Mouse (Mus musculus) brain, embryonic 14.5 days (tissue): ENCODE measurements at regions not wholly inside any gene's neighbourhood (a gene's known extent, or its start where the extent isn't known, plus 50 kb on each side); places are given as distances from the start of the nearest gene placed in this dataset.

Source experiments
- CTCF ChIP-seq: fragments of 200-500 bp; IDR thresholded peaks from 2 replicates; pipeline ENCODE4 v1.5.1; 2012; ENCODE audit warnings: inconsistent platforms, mild to moderate bottlenecking, moderate library complexity, borderline replicate concordance; ENCODE audit not compliant: insufficient read depth, insufficient read length; ENCODE audit errors: extremely low read depth
- POLR2A ChIP-seq: fragments of 200-500 bp; IDR thresholded peaks from 2 replicates; pipeline ENCODE4 v1.6.1; 2012; ENCODE audit warnings: mild to moderate bottlenecking, inconsistent platforms, borderline replicate concordance; ENCODE audit not compliant: poor library complexity, insufficient read depth, insufficient read length, severe bottlenecking; ENCODE audit errors: extremely low read depth

DNA sequence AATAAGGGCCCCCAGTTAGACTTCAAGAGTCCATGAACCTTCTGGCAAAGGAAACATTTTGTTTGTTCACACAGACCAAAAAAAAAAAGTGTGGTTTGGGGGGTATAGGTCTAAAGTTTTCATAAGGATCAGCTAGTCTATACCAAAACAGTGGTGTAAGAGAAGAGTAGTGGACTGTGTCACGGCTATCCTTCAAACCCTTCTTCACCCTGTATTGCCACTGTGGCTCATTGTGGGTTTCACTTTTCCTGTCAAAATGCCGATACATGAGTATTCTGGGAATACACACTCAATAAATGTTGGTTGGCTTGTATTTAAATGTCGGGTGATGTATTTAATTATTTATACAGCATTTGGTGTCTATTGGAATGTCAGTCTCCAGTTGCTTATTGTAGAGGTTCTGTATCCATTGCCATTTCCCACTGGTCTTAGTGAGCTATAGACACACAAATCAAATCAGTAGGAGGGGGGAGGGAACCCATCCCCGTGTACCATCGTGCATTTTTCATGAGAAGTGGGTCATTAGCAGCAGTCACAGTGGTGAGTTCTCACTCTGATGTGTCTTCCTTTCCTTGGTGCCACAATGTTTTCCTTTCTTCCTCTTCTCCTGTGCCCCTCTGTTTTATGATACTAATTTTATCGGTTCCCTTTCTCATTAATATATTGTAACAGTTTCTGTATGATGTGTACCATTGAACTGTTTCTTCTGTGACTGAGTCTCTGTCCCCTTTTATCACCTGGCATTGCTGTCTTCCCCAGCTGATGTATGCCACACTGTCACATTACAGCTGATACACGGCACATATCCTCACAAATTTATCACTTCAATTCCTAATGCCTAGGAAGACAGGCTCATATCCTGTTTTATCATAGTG lies 187.8 kb upstream of the Tsc22d2 start:
- TF ChIP-seq POLR2A (no peak), CTCF (no peak)
